Mouse (Mus musculus) forebrain, embryonic 14.5 days (tissue): ENCODE results near the gene Pde4dip. TPM values are rescaled to one million over a fixed set of nuclear protein-coding genes. Genes with fewer than 3 reads are reported as not detected.

Experiments used
- ATAC-seq: fragments of 200-750 bp; cut with Nextera tagmentation; 2 replicates; pipeline ENCODE4 v1.8.0; 2017; ENCODE audit warnings: mild to moderate bottlenecking, moderate library complexity
- DNase-seq: peaks from one replicate; pipeline ENCODE4 v3.0.0-alpha.2; 2015; ENCODE audit warnings: low spot score
- H3K27ac ChIP-seq: fragments of 300-500 bp; sonication (generic); 2 replicates; pipeline ENCODE4 v1.5.1; 2014; ENCODE audit warnings: low read depth, mild to moderate bottlenecking, control low read depth, low read length, moderate library complexity
- H3K27me3 ChIP-seq: fragments of 300-500 bp; sonication (generic); replicated peaks from 2 replicates; pipeline ENCODE4 v1.6.1; 2014; ENCODE audit warnings: low read length, control low read depth, mixed read lengths; ENCODE audit not compliant: control insufficient read depth, insufficient read depth
- H3K36me3 ChIP-seq: fragments of 300-500 bp; sonication (generic); 2 replicates; pipeline ENCODE4 v1.6.1; 2014; ENCODE audit warnings: low read length, control low read depth; ENCODE audit not compliant: control insufficient read depth, insufficient read depth
- H3K4me1 ChIP-seq: fragments of 300-500 bp; sonication (generic); 2 replicates; pipeline ENCODE4 v1.6.1; 2014; ENCODE audit warnings: antibody characterized with exemption, low read length, control low read depth; ENCODE audit not compliant: control insufficient read depth, insufficient read depth
- H3K4me2 ChIP-seq: fragments of 300-500 bp; sonication (generic); 2 replicates; pipeline ENCODE4 v1.6.1; 2014; ENCODE audit warnings: mild to moderate bottlenecking, control low read depth, low read length
- H3K4me3 ChIP-seq: fragments of 300-500 bp; sonication (generic); 2 replicates; pipeline ENCODE4 v1.5.1; 2014; ENCODE audit warnings: low read depth, low read length, control low read depth
- H3K9ac ChIP-seq: fragments of 300-500 bp; sonication (generic); 2 replicates; pipeline ENCODE4 v1.6.1; 2014; ENCODE audit warnings: mild to moderate bottlenecking, low read length, control low read depth, moderate library complexity
- H3K9me3 ChIP-seq: fragments of 300-500 bp; sonication (generic); replicated peaks from 2 replicates; pipeline ENCODE4 v1.6.1; 2016; ENCODE audit warnings: low read length, control low read depth, mixed read lengths; ENCODE audit not compliant: control insufficient read depth
- WGBS: fragments of 180-500 bp; shearing (Covaris S2); extraction: QIAGEN DNeasy Blood & Tissue Kit; methylation state at CpG from one replicate; pipeline ENCODE4 v1.1.7; 2014; 5-methylcytosine and 5-hydroxymethylcytosine counted together
- polyA plus RNA-seq: library from polyadenylated mRNA; unstranded; fragments of >200 nt; fragmentation: Nextera tagmentation; extraction: Ambion mirVana; gene quantifications from 2 replicates; pipeline ENCODE4 v1.2.1, GENCODE M21; 2014

Pde4dip gene
- 50.6 and 62.8 TPM in 2 replicates for polyA plus RNA-seq

DNA sequence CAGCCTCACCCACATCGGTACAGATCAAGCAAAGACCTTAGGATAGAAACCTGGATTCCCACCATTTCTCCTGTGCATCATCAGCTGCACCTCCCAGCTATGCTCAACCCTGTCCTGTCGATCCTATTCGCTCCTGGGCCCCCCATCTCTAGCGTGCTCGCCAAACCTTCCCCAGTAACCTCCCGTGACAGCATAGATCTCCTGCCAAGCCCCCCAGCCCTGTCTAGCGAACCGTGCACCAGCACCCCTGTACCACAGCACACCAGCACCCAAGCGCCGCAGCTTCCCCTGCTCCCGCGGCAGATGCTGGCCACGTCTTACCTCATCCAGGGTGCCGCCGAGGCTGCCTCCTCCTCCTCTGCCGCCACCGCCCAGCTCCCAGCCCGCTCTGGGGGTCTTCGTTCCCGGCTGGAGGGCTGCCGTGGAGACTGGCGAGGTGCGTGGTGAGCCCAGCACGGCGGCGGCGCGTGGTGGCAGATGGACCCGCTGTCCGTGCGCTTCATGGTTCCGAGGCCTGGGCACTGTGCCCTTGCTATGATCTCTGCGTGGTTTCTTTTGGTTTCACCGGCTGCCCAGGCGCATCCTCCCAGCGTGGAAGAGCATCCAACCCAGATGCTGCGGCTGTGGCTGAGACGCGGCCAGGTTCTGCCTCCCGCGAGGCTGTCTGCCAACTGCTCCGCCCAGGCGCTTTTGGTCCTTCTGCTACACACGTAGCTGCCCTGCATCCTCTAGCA is at the start of gene Pde4dip:
Pde4dip (minus strand) TSS at position 540 of the 734 bp plus-strand sequence.
- H3K4me1 ChIP-seq = no peaks in the 10 kb centered on the region; the same call in 1 of the 2 replicates
- peak within 1 kb of the TSS; percentile 53 for H3K4me3 ChIP-seq
- H3K4me2 ChIP-seq = peak within 1 kb of the TSS; percentile 92
- ATAC-seq (peak; percentile 82), DNase-seq (peak; percentile 70)
- 2% methylated on average over 44 of the region's 44 CpGs for WGBS
- H3K9ac ChIP-seq = peak within 1 kb of the TSS; percentile 71
- 0 out of 2 replicates have a peak, but pooled peaks cover 6% of the 10 kb centered on the region for H3K27me3 ChIP-seq
- no peaks in the 10 kb centered on the region for H3K9me3 ChIP-seq
- H3K36me3 ChIP-seq = no peaks in the 10 kb centered on the region
- H3K27ac ChIP-seq = peak within 1 kb of the TSS; percentile 48; the same call in 1 of the 2 replicates

DNA sequence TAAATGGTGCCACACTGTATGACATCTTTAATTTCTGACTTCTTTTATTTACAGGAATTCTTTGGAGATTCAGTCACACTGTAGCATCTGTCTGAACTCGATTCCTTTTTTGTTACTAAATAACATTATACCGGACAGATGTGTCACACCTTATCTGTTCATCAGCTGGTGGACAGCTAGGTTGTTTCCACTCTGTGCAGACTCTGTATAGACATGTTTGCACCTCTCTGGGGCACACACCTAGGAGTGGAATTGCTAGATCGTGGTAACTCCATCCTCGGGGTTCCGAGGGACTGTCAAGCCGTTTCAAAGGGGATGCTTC is 49.4 kb upstream of the Pde4dip start:
- DNase-seq (no peak), ATAC-seq (no peak)
- no peak overlapping the region for H3K4me3 ChIP-seq
- no peak overlapping the region for H3K4me2 ChIP-seq
- 58% methylated on average over 6 of the region's 6 CpGs for WGBS
- H3K27me3 ChIP-seq = no peaks in the 10 kb centered on the region
- no peaks in the 10 kb centered on the region for H3K9me3 ChIP-seq
- peaks cover 42% of the 10 kb centered on the region for H3K4me1 ChIP-seq
- H3K9ac ChIP-seq = no peak overlapping the region
- no peaks in the 10 kb centered on the region for H3K36me3 ChIP-seq
- H3K27ac ChIP-seq = no peak overlapping the region

DNA sequence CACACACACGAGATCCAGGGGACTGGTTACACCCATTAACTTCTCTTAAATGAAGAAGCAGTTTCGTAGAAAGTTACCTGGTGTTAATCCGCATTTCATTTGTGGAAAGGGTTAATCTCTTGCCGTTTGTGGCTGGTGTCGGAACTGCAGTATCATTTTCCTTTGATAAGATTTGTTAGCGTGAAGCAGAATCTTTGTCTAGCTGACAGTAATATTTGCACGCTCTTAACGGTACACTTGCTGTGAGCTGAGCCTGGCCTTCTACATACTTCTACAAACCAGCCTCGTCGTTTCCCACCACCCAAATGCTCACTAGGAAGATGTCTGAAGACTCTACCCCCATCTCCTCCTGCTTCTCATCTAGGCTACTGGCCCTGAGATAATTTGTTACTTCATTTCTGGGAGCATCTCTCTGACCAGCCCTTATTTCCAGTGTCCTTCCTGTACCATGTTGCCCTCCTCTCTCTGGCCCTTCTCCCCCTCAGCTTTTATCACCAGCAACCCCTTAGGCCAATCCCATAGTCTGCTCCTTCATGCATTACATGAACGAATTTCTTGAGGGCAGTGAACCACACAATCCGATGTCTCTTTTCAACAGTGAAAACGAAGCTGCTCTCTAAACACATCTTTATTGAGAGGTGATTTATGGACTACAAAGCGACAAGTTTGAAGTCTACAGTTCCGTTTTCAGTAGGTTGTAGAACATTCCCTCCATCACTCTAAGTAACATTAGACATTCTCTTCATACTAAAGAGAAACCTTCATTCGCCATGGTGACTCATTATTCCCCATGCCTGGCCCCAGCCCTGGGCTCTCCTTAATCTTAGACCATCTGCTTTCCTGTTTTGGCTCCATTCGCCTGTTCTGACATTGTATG is 48.8 kb upstream of the Pde4dip start:
- DNase-seq (peak; percentile 47), ATAC-seq (no peak)
- Histone ChIP-seq H3K4me3 (no peak overlapping the region), H3K4me2 (no peak overlapping the region), H3K27me3 (no peaks in the 10 kb centered on the region), H3K36me3 (no peaks in the 10 kb centered on the region), H3K9ac (no peak overlapping the region), H3K27ac (0 out of 2 replicates have a peak overlapping the region, but pooled peaks have one; percentile 21), H3K4me1 (peaks cover 39% of the 10 kb centered on the region), H3K9me3 (no peaks in the 10 kb centered on the region)
- 43% methylated on average over 17 of the region's 17 CpGs for WGBS

DNA sequence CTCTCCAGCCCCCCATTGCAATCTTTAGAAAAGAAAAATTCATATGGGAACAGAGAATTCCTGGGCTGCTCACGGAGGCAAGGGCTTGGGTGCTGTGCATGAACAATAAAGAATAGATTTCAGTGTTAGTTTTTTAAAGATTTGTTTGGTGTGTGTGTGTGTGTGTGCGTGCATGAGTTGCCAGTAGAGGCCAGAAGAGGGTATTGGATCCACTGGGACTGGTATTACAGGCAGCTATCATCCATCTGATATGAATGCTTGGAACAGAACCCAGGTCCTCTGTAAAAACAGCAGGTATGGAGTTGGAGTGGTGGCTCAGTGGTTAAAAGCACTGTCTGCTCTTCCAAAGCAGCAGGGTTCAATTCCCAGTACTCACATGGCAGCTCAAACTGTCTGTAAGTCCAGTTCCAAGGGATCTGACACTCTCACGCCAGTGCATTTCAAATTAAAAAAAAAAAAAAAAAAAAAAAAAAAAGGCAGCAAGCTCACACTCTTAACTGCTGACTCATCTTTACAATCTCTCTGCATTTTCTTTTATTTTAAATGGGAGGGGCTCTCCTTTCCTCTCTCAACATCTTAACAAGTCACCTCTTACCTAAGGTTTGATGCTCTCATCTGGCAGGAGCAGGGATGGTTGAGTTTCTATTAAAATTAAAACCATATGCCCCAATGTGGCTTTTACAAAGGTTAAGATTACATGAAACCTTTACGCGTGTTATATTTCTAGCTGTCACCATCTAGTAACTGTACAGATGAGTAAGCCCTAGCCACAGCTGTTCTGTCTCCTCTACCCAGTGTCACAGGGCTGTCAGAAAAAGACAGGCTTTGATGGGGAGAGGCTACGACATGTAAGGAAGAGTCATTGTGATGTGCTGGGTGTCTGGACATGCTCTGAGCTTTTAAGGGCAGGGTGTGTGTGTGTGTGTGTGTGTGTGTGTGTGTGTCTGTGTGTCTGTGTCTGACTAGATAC is 46.1 kb upstream of the Pde4dip start:
- Histone ChIP-seq H3K4me1 (peaks cover 27% of the 10 kb centered on the region), H3K27me3 (no peaks in the 10 kb centered on the region), H3K27ac (no peak overlapping the region), H3K4me2 (no peak overlapping the region), H3K9ac (no peak overlapping the region), H3K36me3 (no peaks in the 10 kb centered on the region), H3K9me3 (no peaks in the 10 kb centered on the region), H3K4me3 (no peak overlapping the region)
- DNase-seq (no peak), ATAC-seq (no peak)
- WGBS = 85% methylated on average over 6 of the region's 6 CpGs

DNA sequence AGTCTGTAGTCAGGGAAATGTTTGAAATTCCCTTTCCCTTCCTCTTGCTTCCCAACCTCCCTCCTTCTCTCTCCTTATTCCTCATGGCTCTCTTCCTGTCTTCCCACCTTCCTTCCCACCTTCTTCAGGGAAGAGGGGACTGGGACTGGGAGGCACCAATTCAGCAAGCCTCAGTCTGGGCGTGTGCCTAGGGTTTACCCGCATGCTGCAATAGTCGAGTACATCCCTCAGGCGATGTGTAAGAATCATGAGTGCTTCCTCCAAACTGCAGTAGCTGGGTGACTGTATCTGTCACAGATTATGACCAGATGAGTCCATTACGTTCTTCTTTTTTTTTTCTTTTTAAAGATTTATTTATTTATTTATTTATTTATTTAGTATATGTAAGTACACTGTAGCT is 45.3 kb upstream of the Pde4dip start:
- WGBS = 84% methylated on average over 5 of the region's 5 CpGs

DNA sequence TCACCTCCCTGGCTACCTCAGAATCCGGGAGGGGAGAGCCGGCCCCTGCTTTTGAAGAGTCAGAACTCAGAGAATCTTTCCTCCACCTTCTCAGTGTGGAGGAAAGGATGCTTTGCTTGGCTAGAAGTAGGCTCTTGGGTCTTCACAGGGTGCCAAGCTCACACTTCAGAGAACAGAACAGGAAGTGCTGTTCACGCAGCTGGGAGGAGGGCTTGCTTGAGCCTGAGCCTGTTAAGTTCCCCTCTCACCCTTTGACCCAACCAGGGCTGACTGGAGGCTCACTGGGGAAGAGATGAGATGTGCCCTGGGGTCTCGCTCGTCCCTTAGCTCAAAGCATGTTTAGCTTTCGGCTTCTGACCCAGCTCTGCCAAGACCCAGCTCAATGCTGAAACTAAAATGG is 44.7 kb upstream of the Pde4dip start:
- WGBS = 41% methylated on average over 6 of the region's 6 CpGs
- no peaks in the 10 kb centered on the region for H3K9me3 ChIP-seq
- ATAC-seq = no peak
- no peak overlapping the region for H3K27ac ChIP-seq
- no peak for DNase-seq
- H3K4me3 ChIP-seq = no peak overlapping the region
- H3K36me3 ChIP-seq = no peaks in the 10 kb centered on the region
- no peak overlapping the region for H3K9ac ChIP-seq
- H3K27me3 ChIP-seq = no peaks in the 10 kb centered on the region
- H3K4me1 ChIP-seq = peaks cover 18% of the 10 kb centered on the region; the same call in 1 of the 2 replicates
- no peak overlapping the region for H3K4me2 ChIP-seq

More for the DNA sequence above, 45.3 kb upstream of the Pde4dip start:
- DNase-seq (no peak), ATAC-seq (no peak)
- Histone ChIP-seq H3K9me3 (no peaks in the 10 kb centered on the region), H3K4me2 (no peak overlapping the region), H3K36me3 (no peaks in the 10 kb centered on the region), H3K4me1 (peaks cover 19% of the 10 kb centered on the region), H3K9ac (no peak overlapping the region), H3K27me3 (no peaks in the 10 kb centered on the region), H3K4me3 (no peak overlapping the region), H3K27ac (no peak overlapping the region)

DNA sequence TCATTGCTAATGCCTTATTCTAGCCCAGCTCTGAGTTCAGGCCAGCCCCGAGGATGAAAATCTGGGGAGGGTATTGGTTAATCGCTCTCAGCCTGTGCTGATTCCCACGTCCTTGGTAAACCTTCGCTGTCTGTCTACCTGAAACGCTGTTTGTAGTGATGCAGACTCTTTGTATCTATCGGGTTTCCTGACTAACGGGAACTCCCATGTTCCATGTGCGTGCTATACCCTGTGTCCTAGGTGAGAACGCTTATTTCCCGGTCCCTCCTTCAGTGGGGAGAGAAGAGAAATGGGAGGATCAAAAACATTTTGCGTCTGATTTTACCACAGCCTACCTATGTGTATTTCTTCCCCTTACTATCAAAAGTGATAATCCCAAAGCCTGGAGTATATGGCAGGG is 44.3 kb upstream of the Pde4dip start:
- Histone ChIP-seq H3K4me3 (no peak overlapping the region), H3K27me3 (no peaks in the 10 kb centered on the region), H3K4me1 (peaks cover 13% of the 10 kb centered on the region; the same call in 1 of the 2 replicates), H3K9me3 (no peaks in the 10 kb centered on the region), H3K4me2 (no peak overlapping the region), H3K36me3 (no peaks in the 10 kb centered on the region), H3K27ac (no peak overlapping the region), H3K9ac (no peak overlapping the region)
- no peak for DNase-seq
- WGBS = 42% methylated on average over 11 of the region's 11 CpGs
- no peak for ATAC-seq

DNA sequence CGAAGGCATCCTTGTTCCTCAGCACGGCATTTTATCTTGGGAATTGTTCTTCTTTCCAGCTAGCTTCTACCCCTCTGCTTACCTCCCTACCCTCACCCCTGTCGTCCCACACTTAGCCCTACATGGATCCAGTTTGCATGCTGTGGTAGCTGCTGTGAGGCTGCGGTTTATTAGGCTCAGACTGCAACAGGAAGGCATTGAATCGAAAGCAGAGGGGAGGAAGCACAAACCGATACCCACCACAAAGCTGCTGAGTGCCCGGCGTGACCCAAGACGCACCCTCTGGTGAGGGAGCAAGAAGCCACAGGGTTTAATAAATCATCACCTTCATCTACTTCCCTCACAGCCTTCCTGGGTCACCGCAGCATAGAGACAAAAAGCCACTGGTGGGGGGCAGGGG is 43.6 kb upstream of the Pde4dip start:
- Histone ChIP-seq H3K4me2 (no peak overlapping the region), H3K9me3 (no peaks in the 10 kb centered on the region), H3K36me3 (no peaks in the 10 kb centered on the region), H3K27me3 (no peaks in the 10 kb centered on the region), H3K9ac (no peak overlapping the region), H3K4me3 (no peak overlapping the region), H3K4me1 (peaks cover 7% of the 10 kb centered on the region; the same call in 1 of the 2 replicates), H3K27ac (no peak overlapping the region)
- ATAC-seq = no peak
- WGBS = 30% methylated on average over 10 of the region's 10 CpGs
- no peak for DNase-seq
